Mouse (Mus musculus) liver, embryonic 14.5 days (tissue): ENCODE measurements around the gene Necap1. TPM values are rescaled to one million over a fixed set of nuclear protein-coding genes. Genes with fewer than 3 reads are reported as not detected.

ENCODE experiments used
- ATAC-seq: fragments of 200-750 bp; cut with Nextera tagmentation; 2 replicates; pipeline ENCODE4 v1.8.0; 2017; ENCODE audit warnings: moderate number of reproducible peaks, mild to moderate bottlenecking, moderate library complexity; ENCODE audit not compliant: insufficient read depth
- DNase-seq, 3 experiments: peaks; one replicate each; pipeline ENCODE4 v3.0.0-alpha.2; 2012 to 2013; ENCODE audit warnings: low read depth in 3 of 3, low spot score in 3 of 3
- H3K27ac ChIP-seq: fragments of 300-500 bp; sonication (generic); 2 replicates; pipeline ENCODE4 v1.5.1; 2014; ENCODE audit warnings: moderate library complexity, mild to moderate bottlenecking, control low read depth, inconsistent platforms
- H3K27me3 ChIP-seq: fragments of 300-500 bp; sonication (generic); 2 replicates; pipeline ENCODE4 v1.6.1; 2014; ENCODE audit warnings: mild to moderate bottlenecking, low read length, moderate library complexity; ENCODE audit not compliant: control insufficient read depth, insufficient read depth
- H3K36me3 ChIP-seq: fragments of 300-500 bp; sonication (generic); replicated peaks from 2 replicates; pipeline ENCODE4 v1.6.1; 2014; ENCODE audit warnings: low read depth; ENCODE audit not compliant: control insufficient read depth, insufficient read depth
- H3K4me1 ChIP-seq, 2 experiments: fragments of 200-500 bp in 1 of 2; fragments of 300-500 bp in 1 of 2; sonication (generic) in 1 of 2; replicated peaks; 2 replicates each; pipeline ENCODE4 v1.6.1; 2012 to 2014; ENCODE audit warnings: antibody characterized with exemption in 1 of 2, inconsistent platforms in 1 of 2, low read length in 1 of 2; ENCODE audit not compliant: control insufficient read depth in 2 of 2, insufficient read depth in 2 of 2
- H3K4me2 ChIP-seq: fragments of 300-500 bp; sonication (generic); 2 replicates; pipeline ENCODE4 v1.6.1; 2014; ENCODE audit warnings: low read depth, mild to moderate bottlenecking, control low read depth, moderate library complexity
- H3K4me3 ChIP-seq, 2 experiments: fragments of 200-500 bp in 1 of 2; fragments of 300-500 bp in 1 of 2; sonication (generic) in 1 of 2; 2 replicates each; pipeline ENCODE4 v1.5.1; 2012 to 2014; ENCODE audit warnings: low read depth in 2 of 2, low read length in 2 of 2, mild to moderate bottlenecking in 2 of 2, control low read depth in 1 of 2, inconsistent platforms in 1 of 2, moderate library complexity in 1 of 2; ENCODE audit not compliant: insufficient read depth in 1 of 2
- H3K9ac ChIP-seq: fragments of 300-500 bp; sonication (generic); replicated peaks from 2 replicates; pipeline ENCODE4 v1.6.1; 2014; ENCODE audit warnings: mild to moderate bottlenecking, control low read depth, moderate library complexity
- H3K9me3 ChIP-seq: fragments of 300-500 bp; sonication (generic); 2 replicates; pipeline ENCODE4 v1.6.1; 2016; ENCODE audit warnings: low read length, mixed read lengths; ENCODE audit not compliant: control insufficient read depth
- CTCF ChIP-seq: IDR thresholded peaks from 2 replicates; pipeline ENCODE4 v1.5.1; 2016; ENCODE audit warnings: antibody characterized with exemption, low read depth, control low read depth
- EP300 ChIP-seq: IDR thresholded peaks from 2 replicates; pipeline ENCODE4 v1.6.1; 2016; ENCODE audit warnings: antibody characterized with exemption, low read depth
- WGBS: fragments of 180-500 bp; shearing (Covaris S2); extraction: QIAGEN DNeasy Blood & Tissue Kit; methylation state at CpG from one replicate; pipeline ENCODE4 v1.1.7; 2014; ENCODE audit not compliant: insufficient replicate concordance; 5-methylcytosine and 5-hydroxymethylcytosine counted together
- polyA plus RNA-seq, 2 experiments: library from polyadenylated mRNA; depleted of rRNA in 1 of 2; stranded (reverse) in 1 of 2; unstranded in 1 of 2; fragments of >200 nt; fragmentation: Nextera tagmentation in 1 of 2; extraction: Ambion mirVana in 1 of 2; gene quantifications; 2 replicates each; pipeline versions ENCODE4 v1.2.1 to v1.2.3; 2012 to 2014

Gene Necap1
- polyA plus RNA-seq (2012; rRNA removed) (13.6 and 13.8 TPM in 2 replicates), polyA plus RNA-seq (2014; fragmentation: Nextera tagmentation; extraction: Ambion mirVana) (17.9 and 20.1 TPM in 2 replicates)

- peak within 1 kb of the TSS; percentile 73 for H3K9ac ChIP-seq
- peak; percentile 93 for TF ChIP-seq CTCF
- peak; percentile 34; the same call in 1 of the 2 replicates for TF ChIP-seq EP300
- H3K4me2 ChIP-seq = peak within 1 kb of the TSS; percentile 78
- ATAC-seq = peak; percentile 97
- WGBS = 6% methylated on average over 43 of the region's 43 CpGs
- H3K4me1 ChIP-seq = peaks cover 9 to 13% of the 10 kb centered on the region in 2 experiments
- H3K27ac ChIP-seq = peak within 1 kb of the TSS; percentile 40
- no peaks in the 10 kb centered on the region; the same call in none of the 2 replicates for H3K36me3 ChIP-seq
- H3K9me3 ChIP-seq = no peaks in the 10 kb centered on the region
- peak; percentile 90 to 92 (median 91) for DNase-seq
- peak within 1 kb of the TSS; percentile 79 to 98 for H3K4me3 ChIP-seq
- no peaks in the 10 kb centered on the region for H3K27me3 ChIP-seq
These were observed at the start of gene Necap1 for GRCm38 (mm10) chr6:122873871-122874719. Gene Necap1, plus strand, starts transcription at chr6:122874474.

DNA sequence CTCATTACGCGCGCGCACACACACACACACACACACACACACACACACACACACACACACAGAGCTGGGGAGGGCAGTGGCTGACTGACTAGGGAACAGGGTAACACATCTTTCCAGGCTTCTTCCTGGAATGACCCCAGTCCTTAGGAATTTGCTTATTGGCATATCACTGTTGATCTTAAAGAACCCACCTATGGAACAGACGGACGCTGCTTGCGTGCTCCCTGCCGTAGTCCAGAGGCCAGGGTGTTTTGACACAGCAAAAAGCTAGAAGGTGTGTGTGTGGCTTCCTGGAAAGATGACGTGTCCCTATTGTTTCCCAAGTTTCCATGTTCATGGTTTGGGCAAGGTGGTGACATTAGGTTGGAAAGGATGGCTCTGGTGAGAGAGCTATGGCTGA, 49.1 kb upstream of the Necap1 start:
- Histone ChIP-seq H3K4me3 (no peak overlapping the region), H3K4me2 (no peak overlapping the region), H3K27me3 (peaks cover 8% of the 10 kb centered on the region), H3K9me3 (no peaks in the 10 kb centered on the region), H3K27ac (no peak overlapping the region), H3K4me1 (peaks cover 26 to 36% of the 10 kb centered on the region in 2 experiments), H3K36me3 (no peaks in the 10 kb centered on the region; the same call in 1 of the 2 replicates), H3K9ac (no peak overlapping the region)
- no peak for TF ChIP-seq CTCF
- TF ChIP-seq EP300 = no peak
- no peak for ATAC-seq
- 85% methylated on average over 9 of the region's 9 CpGs for WGBS
- DNase-seq = no peak

DNA sequence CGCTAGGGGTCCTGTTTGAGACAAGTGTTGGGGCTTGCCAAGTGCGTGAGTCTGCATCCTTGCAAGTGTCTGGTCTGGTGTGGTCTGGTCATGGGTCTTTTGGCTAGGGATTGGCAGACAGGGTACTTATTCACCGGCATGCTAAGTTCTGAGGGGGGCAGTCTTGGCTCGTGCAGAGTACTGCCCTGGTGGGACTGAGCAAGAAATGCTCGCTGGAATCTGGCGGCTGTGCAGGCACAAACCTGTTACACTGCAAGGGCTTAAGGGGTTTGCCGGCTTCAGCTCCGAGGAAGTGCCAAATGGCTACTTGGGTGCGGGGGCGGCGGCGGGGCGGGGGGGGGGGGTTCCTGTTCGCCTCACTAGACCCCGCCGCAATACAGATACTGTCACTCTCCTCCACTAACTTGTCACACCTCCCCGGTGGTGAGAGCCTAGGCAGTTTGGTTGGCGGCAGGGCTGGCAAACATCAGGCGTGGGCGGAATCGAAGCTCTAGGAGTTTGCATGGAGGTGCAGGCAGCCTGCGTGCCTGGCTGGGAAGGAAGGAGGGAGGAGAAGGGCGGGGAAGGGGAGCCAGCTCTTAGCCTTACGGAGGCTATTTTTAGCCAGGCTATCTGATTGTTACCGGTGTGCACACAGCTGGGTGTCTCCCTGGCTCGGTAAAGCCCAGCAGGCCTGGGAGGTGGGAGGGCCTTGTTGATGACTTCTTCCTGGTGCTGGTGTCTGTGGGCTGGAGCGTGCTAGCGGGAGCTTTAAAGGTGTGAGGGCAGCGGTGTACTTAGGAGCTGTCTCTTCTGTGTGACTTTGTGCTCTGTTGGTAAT, 48.1 kb upstream of the Necap1 start:
- Histone ChIP-seq H3K4me3 (peak overlapping the region; percentile 51 to 58), H3K27me3 (peaks cover 2% of the 10 kb centered on the region), H3K9ac (peak overlapping the region; percentile 62), H3K4me1 (peaks cover 19 to 30% of the 10 kb centered on the region in 2 experiments), H3K4me2 (peak overlapping the region; percentile 84), H3K9me3 (no peaks in the 10 kb centered on the region), H3K27ac (peak overlapping the region; percentile 56), H3K36me3 (no peaks in the 10 kb centered on the region; the same call in 1 of the 2 replicates)
- WGBS = 6% methylated on average over 28 of the region's 29 CpGs
- ATAC-seq (peak; percentile 97), DNase-seq (peak; percentile 71 to 81 (median 72))
- TF ChIP-seq EP300 (no peak), CTCF (no peak)

- H3K27ac ChIP-seq = no peak overlapping the region
- no peak overlapping the region for H3K9ac ChIP-seq
- TF ChIP-seq EP300 (no peak), CTCF (peak; percentile 87)
- no peak overlapping the region for H3K4me2 ChIP-seq
- peaks cover 17 to 21% of the 10 kb centered on the region in 2 experiments for H3K4me1 ChIP-seq
- 40% methylated on average over 13 of the region's 13 CpGs for WGBS
- no peaks in the 10 kb centered on the region for H3K9me3 ChIP-seq
- H3K36me3 ChIP-seq = no peaks in the 10 kb centered on the region; the same call in 1 of the 2 replicates
- H3K27me3 ChIP-seq = no peaks in the 10 kb centered on the region
- H3K4me3 ChIP-seq = no peak overlapping the region
- ATAC-seq (no peak), DNase-seq (no peak)
These were observed 46.2 kb upstream of the Necap1 start for GRCm38 (mm10) chr6:122828086-122828485.
